Mouse (Mus musculus): Measurements from ENCODE around the gene P2rx5. TPM values are rescaled to one million over a fixed set of nuclear protein-coding genes. Genes with fewer than 3 reads are reported as not detected.

The P2rx5 gene
- total RNA-seq, 2 experiments from 2014 or later = 14.8 to 26.1 TPM

Other genes with a start within 250 kb of the P2rx5 start
- gene Atp2a3, start 199.3 kb upstream of the P2rx5 start, total RNA-seq (2021) = 10 to 100 TPM; 20.1 to 26.6 TPM
- 1 to 10 TPM; 1.3 TPM for gene P2rx1, start 161.3 kb upstream of the P2rx5 start, total RNA-seq (2021)
- gene Camkk1, start 141.4 kb upstream of the P2rx5 start, total RNA-seq (2021) = 1 to 10 TPM; 1.3 to 1.9 TPM
- 10 to 100 TPM in 1 of 2 experiments, 1 to 10 TPM in 1; 9.1 to 11.7 TPM for gene Ncbp3, start 112.6 kb upstream of the P2rx5 start, total RNA-seq (2021)
- gene Itgae, start 69.8 kb upstream of the P2rx5 start, total RNA-seq (2021) = under 1 TPM; 0.82 to 0.90 TPM
- 1 to 10 TPM; 3.0 to 3.7 TPM for gene Haspin, start 22.1 kb upstream of the P2rx5 start, total RNA-seq (2021)
- 100 to 1,000 TPM; 121 to 122 TPM for gene Emc6, start 16.6 kb downstream of the P2rx5 start, total RNA-seq (2021)
- gene Tax1bp3, start 16.7 kb downstream of the P2rx5 start, total RNA-seq (2021) = 10 to 100 TPM; 72.5 TPM
- 10 to 100 TPM; 14.6 to 17.1 TPM for gene Ctns, start 38.6 kb downstream of the P2rx5 start, total RNA-seq (2021)
- 1 to 10 TPM; 9.4 to 9.6 TPM for gene Shpk, start 39.0 kb downstream of the P2rx5 start, total RNA-seq (2021)
- gene Trpv1, start 73.9 kb downstream of the P2rx5 start, total RNA-seq (2021) = under 1 TPM; 0.15 to 0.24 TPM
- gene Trpv3, start 107.0 kb downstream of the P2rx5 start, total RNA-seq (2021) = under 1 TPM; 0.12 to 0.15 TPM
- 10 to 100 TPM; 24.9 to 27.4 TPM for gene Aspa, start 169.2 kb downstream of the P2rx5 start, total RNA-seq (2021)
- under 1 TPM in 1 of 2 experiments, not detected in 1; 0.21 TPM for gene Gm49340, start 169.3 kb downstream of the P2rx5 start, total RNA-seq (2021)
- 1 to 10 TPM; 4.3 to 4.6 TPM for gene Spata22, start 169.3 kb downstream of the P2rx5 start, total RNA-seq (2021)
- under 1 TPM in 1 of 2 experiments, not detected in 1; 0.45 TPM for gene Olfr20, start 190.4 kb downstream of the P2rx5 start, total RNA-seq (2021)
- not detected for gene Olfr376, start 210.8 kb downstream of the P2rx5 start, total RNA-seq (2021)
- not detected for gene Olfr1, start 239.2 kb downstream of the P2rx5 start, total RNA-seq (2021)

All from adrenal gland, postnatal 10 days (tissue).